Mouse (Mus musculus) cerebellum, adult 18-20 months (tissue): ENCODE data around the gene Cldn20.
A peak's percentile ranks its signal among the peaks of the same experiment; 100 is the strongest.

ENCODE experiments used
- DNase-seq, 2 experiments: peaks; one replicate each; pipeline ENCODE4 v3.0.0; 2021

Gene Cldn20

DNA sequence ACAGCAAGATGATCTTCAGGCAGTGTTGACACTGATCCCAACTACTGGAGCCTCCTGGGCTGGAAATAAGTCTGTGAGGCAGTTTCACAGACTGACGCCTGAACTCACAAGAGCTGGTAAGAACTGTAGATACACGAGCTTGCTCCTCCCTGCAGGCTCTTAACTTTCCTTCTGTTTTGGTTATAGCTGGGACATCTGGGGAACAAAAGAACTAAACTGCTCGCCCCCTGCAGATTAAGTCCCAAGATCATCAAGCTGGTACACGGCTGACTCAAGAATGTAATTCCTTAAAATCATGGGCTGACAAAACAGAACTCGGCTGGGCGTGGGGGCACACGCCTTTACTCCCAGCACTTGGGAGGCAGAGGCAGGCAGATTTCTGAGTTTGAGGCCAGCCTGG is 1.8 kb upstream of the Cldn20 start:
- DNase-seq = no peak

DNA sequence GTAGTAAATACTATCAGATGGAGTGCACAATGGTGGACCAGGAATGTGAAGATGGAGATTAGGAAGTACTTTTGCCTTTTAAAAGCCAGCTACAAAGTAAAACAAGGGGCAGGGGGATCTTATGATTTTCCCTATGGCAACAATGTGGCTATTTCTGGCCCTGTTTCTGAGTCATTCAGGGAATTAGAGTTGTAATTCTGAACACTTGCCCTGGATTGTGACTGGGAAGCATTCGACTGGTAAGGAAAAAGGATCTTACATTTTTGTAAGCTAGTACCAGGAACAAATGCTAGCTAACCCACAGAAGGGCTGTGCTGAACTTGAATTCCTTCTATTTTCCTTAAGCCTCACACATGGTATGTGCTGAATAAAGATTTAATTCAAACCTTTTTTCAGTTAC is 713 bp upstream of the Cldn20 start:
- no peak for DNase-seq

DNA sequence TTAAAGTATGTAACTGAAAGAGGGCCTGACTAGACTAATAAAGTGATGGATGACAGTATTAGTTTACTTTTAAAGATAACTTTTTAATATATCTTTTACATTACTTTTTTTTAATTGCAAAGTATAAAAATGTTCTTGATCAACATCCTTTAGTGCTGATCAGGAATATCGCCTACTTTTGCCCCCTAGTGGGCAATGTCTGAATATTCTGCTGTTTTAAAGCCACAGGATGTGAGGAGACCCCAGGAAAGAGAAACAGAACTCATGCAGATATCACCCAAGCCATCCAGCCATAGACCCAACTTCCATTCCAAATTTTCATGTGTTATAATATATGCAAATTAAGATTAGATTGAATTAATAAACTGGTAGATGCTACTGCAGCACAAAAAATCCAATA is 1.1 kb downstream of the Cldn20 start:
- DNase-seq = no peak

DNA sequence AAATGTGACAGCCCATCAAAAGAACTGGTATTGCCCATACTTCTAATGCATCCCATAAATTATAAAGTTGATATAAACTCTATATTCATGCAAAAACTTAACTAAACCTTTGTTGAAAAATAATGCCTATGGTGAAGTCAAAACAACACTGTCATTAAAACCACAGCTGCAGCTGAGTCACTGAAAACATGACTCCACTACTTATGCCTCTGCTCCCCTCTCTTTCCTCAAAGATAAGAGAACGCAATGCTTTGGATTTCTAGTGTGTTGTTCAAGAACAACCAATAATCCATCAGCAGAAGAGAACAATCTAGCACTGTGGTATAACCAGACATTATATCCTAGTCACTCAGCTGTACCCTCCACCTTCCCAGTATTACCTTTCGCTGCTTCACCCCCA is 8.0 kb downstream of the Cldn20 start:
- DNase-seq = no peak

DNA sequence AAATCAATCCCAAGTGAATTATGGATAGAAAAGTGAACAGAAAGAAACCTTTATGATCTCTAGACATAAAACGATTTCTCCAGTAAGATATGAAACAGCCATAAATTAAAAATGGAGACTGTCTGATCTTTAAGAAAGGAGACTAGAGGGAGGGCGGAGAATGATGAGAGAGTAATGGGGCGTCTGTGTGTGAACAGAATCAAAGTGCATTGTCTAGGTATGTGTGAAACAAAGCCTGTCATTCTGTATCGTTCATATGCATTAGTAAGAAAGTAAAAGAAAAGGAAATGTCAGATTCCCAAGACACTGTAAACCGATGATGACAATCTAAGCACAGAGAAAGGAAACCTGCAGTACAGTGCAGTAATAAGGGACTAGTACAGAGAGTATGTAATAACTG is 8.7 kb downstream of the Cldn20 start:
- DNase-seq = no peak

GRCm38 (mm10) chr17:3547725-3548124 is 15.4 kb downstream of the Cldn20 start:
- DNase-seq = no peak

GRCm38 (mm10) chr17:3556251-3556650 is 23.9 kb downstream of the Cldn20 start:
- no peak for DNase-seq

- peak; percentile 96 to 99 for DNase-seq
Observed at GRCm38 (mm10) chr17:3557331-3558311, 25.3 kb downstream of the Cldn20 start, which contains the start of gene Tfb1m. Gene Tfb1m, minus strand, starts transcription at chr17:3557781.

DNA sequence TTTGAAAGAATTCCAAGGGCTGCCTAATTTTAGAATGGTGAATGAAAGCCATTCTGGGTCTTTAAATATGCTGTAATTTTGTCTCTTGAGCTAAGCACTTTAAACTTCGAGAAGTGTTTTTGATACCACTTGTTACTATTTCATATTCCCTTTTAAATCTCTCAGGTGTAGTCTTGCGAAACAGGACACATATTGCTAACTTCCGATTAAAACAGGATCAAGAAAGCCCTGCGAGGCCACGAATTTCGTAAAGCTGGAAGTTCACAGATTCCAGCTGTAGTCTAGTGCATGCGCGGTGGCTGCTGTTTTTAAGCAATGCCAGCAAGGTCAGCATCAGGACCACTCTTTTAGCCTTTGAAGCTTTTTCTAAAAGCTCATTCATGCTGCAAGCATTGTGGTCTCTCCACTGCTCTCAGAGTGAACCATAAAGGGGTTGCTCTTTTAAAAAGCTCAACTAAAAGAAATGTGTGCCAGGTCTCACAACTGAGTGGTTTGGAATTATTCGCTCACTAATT is 26.1 kb downstream of the Cldn20 start:
- peak; percentile 5 to 18 for DNase-seq

- DNase-seq = no peak
Observed at GRCm38 (mm10) chr17:3560534-3560933, 28.2 kb downstream of the Cldn20 start.

DNA sequence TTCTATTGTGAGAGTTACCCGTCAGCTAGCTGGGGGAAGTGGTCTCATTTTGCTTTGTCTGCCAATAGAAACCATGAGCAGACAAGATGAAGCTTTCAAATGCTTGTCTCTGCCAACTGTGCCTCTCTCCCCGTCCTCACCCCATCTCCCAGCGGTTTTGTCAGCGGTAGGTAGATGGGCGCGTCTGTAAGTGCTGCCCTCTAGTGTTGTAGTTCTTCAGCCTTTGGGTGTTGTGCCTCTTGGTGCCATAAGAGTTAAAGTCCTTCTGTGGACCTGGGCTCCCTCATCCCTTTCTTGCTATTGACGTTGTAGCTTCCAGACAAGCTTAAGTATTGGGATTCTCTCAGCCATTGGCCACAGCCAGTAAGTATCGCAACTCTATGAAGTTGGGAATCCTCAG is 30.1 kb downstream of the Cldn20 start:
- no peak for DNase-seq

GRCm38 (mm10) chr17:3570876-3571275 is 38.5 kb downstream of the Cldn20 start:
- peak; percentile 58 to 72 for DNase-seq
